Mouse (Mus musculus) CH12.LX (cell line): ENCODE data around the gene Serpina6. TPM values are rescaled to one million over a fixed set of nuclear protein-coding genes. Genes with fewer than 3 reads are reported as not detected.

Source experiments
- DNase-seq: peaks from one replicate; pipeline ENCODE4 v3.0.0-alpha.2; 2013; ENCODE audit errors: extremely low read depth
- H3K27ac ChIP-seq: 2 replicates; pipeline ENCODE4 v1.5.1; 2012; ENCODE audit warnings: low read depth, mild to moderate bottlenecking, control low read depth, moderate library complexity; ENCODE audit not compliant: insufficient read depth
- H3K27me3 ChIP-seq: replicated peaks from 2 replicates; pipeline ENCODE3; 2012; ENCODE audit warnings: inconsistent platforms
- H3K36me3 ChIP-seq, 2 experiments: replicated peaks in 1 of 2; 2 replicates each; pipeline versions ENCODE3 to v1.6.1; 2012; ENCODE audit warnings: inconsistent platforms in 1 of 2, low read length in 1 of 2, mild to moderate bottlenecking in 1 of 2, mixed read lengths in 1 of 2, moderate library complexity in 1 of 2; ENCODE audit not compliant: control insufficient read depth in 1 of 2, insufficient read depth in 1 of 2
- H3K4me1 ChIP-seq, 2 experiments: 2 replicates each; pipeline ENCODE4 v1.6.1; 2012; ENCODE audit warnings: inconsistent platforms in 1 of 2, moderate library complexity in 1 of 2; ENCODE audit not compliant: insufficient read depth in 2 of 2, control insufficient read depth in 1 of 2
- H3K4me2 ChIP-seq: 2 replicates; pipeline ENCODE4 v1.6.1; 2012; ENCODE audit warnings: low read depth, mild to moderate bottlenecking, control low read depth; ENCODE audit not compliant: poor library complexity, insufficient read depth, severe bottlenecking
- H3K4me3 ChIP-seq, 3 experiments: fragments of 150-350 bp in 1 of 3; sonication (generic) in 1 of 3; replicated peaks in 1 of 3; 2 replicates each; pipeline versions ENCODE3 to v1.5.1; 2011 to 2012; ENCODE audit warnings: low read depth in 2 of 3, low read length in 2 of 3, mild to moderate bottlenecking in 2 of 3, moderate library complexity in 2 of 3, control low read depth in 1 of 3, improper control_type of control experiment in 1 of 3, inconsistent platforms in 1 of 3, mixed read lengths in 1 of 3; ENCODE audit not compliant: poor library complexity in 1 of 3
- H3K79me2 ChIP-seq: replicated peaks from 2 replicates; pipeline ENCODE4 v1.6.1; 2012; ENCODE audit warnings: mild to moderate bottlenecking, moderate library complexity; ENCODE audit not compliant: control insufficient read depth, poor library complexity, insufficient read depth, severe bottlenecking; ENCODE audit errors: extremely low read depth
- H3K9ac ChIP-seq: 2 replicates; pipeline ENCODE4 v1.6.1; 2012; ENCODE audit warnings: low read depth, mild to moderate bottlenecking, control low read depth, moderate library complexity; ENCODE audit not compliant: insufficient read depth
- H3K9me3 ChIP-seq: replicated peaks from 2 replicates; pipeline ENCODE3; 2012; ENCODE audit warnings: low read length, inconsistent platforms, mixed read lengths
- CTCF ChIP-seq, 2 experiments: IDR thresholded peaks in 1 of 2; conservative IDR thresholded peaks in 1 of 2; 2 replicates each; pipeline ENCODE4 v1.5.1; 2011 to 2012; ENCODE audit warnings: low read depth in 2 of 2, low read length in 2 of 2, improper control_type of control experiment in 1 of 2, inconsistent platforms in 1 of 2, mild to moderate bottlenecking in 1 of 2, moderate library complexity in 1 of 2
- E2F4 ChIP-seq: IDR thresholded peaks from 2 replicates; pipeline ENCODE4 v1.6.1; 2011; ENCODE audit warnings: low read depth, low read length, improper control_type of control experiment; ENCODE audit not compliant: insufficient replicate concordance
- GABPA ChIP-seq: IDR thresholded peaks from 2 replicates; pipeline ENCODE4 v1.6.1; 2012; ENCODE audit warnings: low read depth, low read length, improper control_type of control experiment, inconsistent platforms; ENCODE audit not compliant: insufficient replicate concordance
- HCFC1 ChIP-seq: IDR thresholded peaks from 2 replicates; pipeline ENCODE4 v1.6.1; 2012; ENCODE audit warnings: low read depth, mild to moderate bottlenecking, inconsistent platforms, low read length, improper control_type of control experiment
- IRF4 ChIP-seq: IDR thresholded peaks from 2 replicates; pipeline ENCODE4 v1.6.1; 2014; ENCODE audit warnings: low read depth, mild to moderate bottlenecking, inconsistent platforms, low read length, improper control_type of control experiment
- JUN ChIP-seq: IDR thresholded peaks from 2 replicates; pipeline ENCODE4 v1.6.1; 2011; ENCODE audit warnings: low read depth, mild to moderate bottlenecking, low read length, improper control_type of control experiment, moderate library complexity; ENCODE audit not compliant: insufficient read depth
- JUND ChIP-seq: conservative IDR thresholded peaks from 2 replicates; pipeline ENCODE4 v1.6.1; 2011; ENCODE audit warnings: low read depth, low read length, improper control_type of control experiment
- KAT2A ChIP-seq: IDR thresholded peaks from 2 replicates; pipeline ENCODE4 v1.6.1; 2012; ENCODE audit warnings: low read length, improper control_type of control experiment, inconsistent platforms; ENCODE audit not compliant: insufficient replicate concordance
- MAX ChIP-seq: IDR thresholded peaks from 2 replicates; pipeline ENCODE4 v1.6.1; 2011; ENCODE audit warnings: low read length, improper control_type of control experiment
- MAZ ChIP-seq: IDR thresholded peaks from 2 replicates; pipeline ENCODE4 v1.6.1; 2012; ENCODE audit warnings: low read depth, mild to moderate bottlenecking, inconsistent platforms, low read length, improper control_type of control experiment, moderate library complexity
- NELFE ChIP-seq: IDR thresholded peaks from 2 replicates; pipeline ENCODE4 v1.6.1; 2011; ENCODE audit warnings: low read depth, low read length, improper control_type of control experiment
- POLR2A ChIP-seq: IDR thresholded peaks from 2 replicates; pipeline ENCODE4 v1.6.1; 2011; ENCODE audit warnings: low read depth, mild to moderate bottlenecking, improper control_type of control experiment, low read length
- SIN3A ChIP-seq: IDR thresholded peaks from 2 replicates; pipeline ENCODE4 v1.6.1; 2012; ENCODE audit warnings: low read length, improper control_type of control experiment, inconsistent platforms
- USF1 ChIP-seq: IDR thresholded peaks from 2 replicates; pipeline ENCODE4 v1.6.1; 2014; ENCODE audit warnings: low read depth, mild to moderate bottlenecking, inconsistent platforms, low read length, improper control_type of control experiment
- ZMIZ1 ChIP-seq: IDR thresholded peaks from 2 replicates; pipeline ENCODE4 v1.6.1; 2012; ENCODE audit warnings: low read depth, mild to moderate bottlenecking, inconsistent platforms, low read length, improper control_type of control experiment
- ZNF384 ChIP-seq: IDR thresholded peaks from 2 replicates; pipeline ENCODE4 v1.6.1; 2012; ENCODE audit warnings: low read depth, low read length, improper control_type of control experiment, inconsistent platforms
- dilution Hi-C: fragments of 300-500 bp; cut with MboI; formaldehyde crosslinking; loops from 2 replicates; pipeline ENCODE4 v1.14.3; 2020; ENCODE audit warnings: low sequenced_read_pairs; ENCODE audit not compliant: extremely low pct_unique_long_range_greater_than_20kb, extremely low pct_ligation_motif_present
- in situ Hi-C: fragments of 300-500 bp; cut with MboI; formaldehyde crosslinking; loops from 3 replicates; pipeline ENCODE4 v1.14.3; 2019; ENCODE audit warnings: low sequenced_read_pairs, low pct_ligation_motif_present, low pct_unique_long_range_greater_than_20kb, mixed read lengths
- polyA plus RNA-seq: library from polyadenylated mRNA; unstranded; fragments of >175 nt; gene quantifications from 2 replicates; pipeline ENCODE4 v1.2.1, GENCODE M21; 2012; ENCODE audit warnings: low read depth; ENCODE audit not compliant: insufficient read length
- total RNA-seq, 2 experiments: library from RNA; depleted of rRNA; stranded (reverse); fragments of 300-350 nt in 1 of 2; fragments of >200 nt in 1 of 2; gene quantifications; 2 replicates each; pipeline ENCODE4 v1.2.3; 2012 to 2014

Serpina6 gene
- total RNA-seq (2012; rRNA removed), result not detected in 2 replicates
- total RNA-seq (2014; rRNA removed), result not detected in 2 replicates
- polyA plus RNA-seq, result not detected in 2 replicates

- Histone ChIP-seq H3K4me2 (no peak within 1 kb of the TSS), H3K27ac (no peak within 1 kb of the TSS), H3K9me3 (no peaks in the 10 kb centered on the region), H3K4me3 (no peak within 1 kb of the TSS), H3K9ac (no peak within 1 kb of the TSS), H3K27me3 (peaks cover 91% of the 10 kb centered on the region), H3K4me1 (no peaks in the 10 kb centered on the region; a peak in 1 of 4 replicates), H3K79me2 (no peaks in the 10 kb centered on the region)
- in situ Hi-C loops (no loop called here), dilution Hi-C loops (no loop called here)
- TF ChIP-seq ZNF384, result no peak
- TF ChIP-seq, all 38 proteins: peak for 0
- DNase-seq, result no peak
- no peaks in the 10 kb centered on the region for H3K36me3 ChIP-seq
Measured at GRCm38 (mm10) chr12:103656848-103657626, at the start of gene Serpina6. Serpina6 (minus strand) TSS chr12:103657212.

GRCm38 (mm10) chr12:103706113-103706512, 49.1 kb upstream of the Serpina6 start:
- in situ Hi-C loops (no loop called here), dilution Hi-C loops (no loop called here)
- TF ChIP-seq POLR2A, result no peak
- no peak for TF ChIP-seq MAZ
- TF ChIP-seq USF1, result no peak
- no peak for TF ChIP-seq KAT2A
- TF ChIP-seq HCFC1, result no peak
- no peak for TF ChIP-seq IRF4
- TF ChIP-seq NELFE, result no peak
- TF ChIP-seq JUN, result no peak
- no peak for TF ChIP-seq ZMIZ1
- no peak for TF ChIP-seq GABPA
- TF ChIP-seq E2F4, result no peak
- no peak for TF ChIP-seq MAX
- TF ChIP-seq JUND, result no peak
- TF ChIP-seq CTCF (conservative IDR thresholded peaks at IDR 0.05 in 1 of 2, IDR thresholded peaks at IDR 0.05 in 1 of 2; ENCODE audit: low read depth in 2 of 2, low read length in 2 of 2), result no peak
- TF ChIP-seq SIN3A, result no peak
- no peak overlapping the region for H3K27ac ChIP-seq
- DNase-seq, result no peak
- H3K36me3 ChIP-seq, result no peaks in the 10 kb centered on the region
- H3K9me3 ChIP-seq, result no peaks in the 10 kb centered on the region
- no peak overlapping the region for H3K4me2 ChIP-seq
- no peaks in the 10 kb centered on the region for H3K79me2 ChIP-seq
- no peak overlapping the region for H3K4me3 ChIP-seq
- peaks cover 94% of the 10 kb centered on the region for H3K27me3 ChIP-seq
- H3K9ac ChIP-seq, result no peak overlapping the region
- H3K4me1 ChIP-seq, result no peaks in the 10 kb centered on the region
